Mouse (Mus musculus): ENCODE results near the gene Synm. TPM values are rescaled to one million over a fixed set of nuclear protein-coding genes. Genes with fewer than 3 reads are reported as not detected.

Synm gene
- total RNA-seq, 2 experiments from 2014 or later = 0.07 TPM; not detected in 1

- peak; percentile 43; the same call in 1 of the 2 replicates for ATAC-seq (ENCODE audit: poor library complexity, severe bottlenecking)
Observed at GRCm38 (mm10) chr7:67700846-67701245, 58.7 kb downstream of the Synm start.

DNA sequence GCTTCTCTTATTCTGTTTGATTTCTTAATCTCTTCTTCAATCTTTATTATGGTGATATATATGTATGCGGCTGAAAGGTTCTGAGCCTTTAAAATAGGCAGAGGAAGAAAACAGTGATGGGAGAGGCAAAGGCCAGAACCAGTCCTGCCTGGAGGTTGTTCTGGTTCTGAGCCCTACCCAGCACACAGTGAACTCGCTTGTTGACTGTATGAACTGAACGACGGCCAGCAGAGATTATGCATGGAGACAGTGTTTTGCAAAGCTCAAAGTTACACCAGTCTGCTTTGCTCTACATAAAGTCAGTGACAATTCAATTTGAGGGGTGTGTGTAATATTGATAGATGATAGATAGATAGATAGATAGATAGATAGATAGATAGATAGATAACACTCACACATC lies 60.2 kb downstream of the Synm start:
- no peak for ATAC-seq (ENCODE audit: poor library complexity, severe bottlenecking)

DNA sequence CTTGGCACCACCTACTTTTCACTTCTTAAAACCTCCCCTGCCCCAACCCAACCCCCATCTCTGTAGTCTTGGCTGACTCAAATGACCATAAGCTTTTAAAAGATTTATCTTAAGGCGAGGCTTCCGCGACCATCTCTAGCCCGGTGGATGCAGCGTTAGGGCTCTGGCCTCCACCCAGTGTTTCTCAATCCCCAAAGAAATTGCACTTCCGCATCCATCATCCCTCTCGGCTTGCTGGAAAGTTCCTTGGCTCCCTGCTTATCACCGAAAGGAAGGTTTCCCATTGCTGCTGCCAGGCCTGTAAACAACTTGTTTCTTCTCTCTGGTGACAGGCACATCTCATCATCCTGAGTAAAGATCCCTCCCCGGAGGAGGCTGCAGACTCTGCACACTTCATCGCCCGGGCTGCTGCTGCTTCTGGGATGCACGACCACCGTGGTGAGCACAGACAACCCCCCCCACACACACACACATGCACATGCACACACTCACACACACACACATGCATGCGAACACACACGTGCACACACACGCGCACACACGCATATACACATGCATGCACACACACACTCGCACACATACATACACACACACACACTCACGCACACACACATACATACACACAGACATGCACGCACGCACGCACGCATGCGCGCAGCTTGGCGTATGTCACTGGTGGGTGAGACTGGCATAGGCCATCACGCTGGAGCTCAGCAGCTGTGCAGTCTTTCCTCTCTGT lies 61.5 kb downstream of the Synm start:
- no peak for ATAC-seq (ENCODE audit: poor library complexity, severe bottlenecking)

- ATAC-seq (ENCODE audit: poor library complexity, severe bottlenecking) = no peak
Observed at GRCm38 (mm10) chr7:67695906-67696305, 63.6 kb downstream of the Synm start.

DNA sequence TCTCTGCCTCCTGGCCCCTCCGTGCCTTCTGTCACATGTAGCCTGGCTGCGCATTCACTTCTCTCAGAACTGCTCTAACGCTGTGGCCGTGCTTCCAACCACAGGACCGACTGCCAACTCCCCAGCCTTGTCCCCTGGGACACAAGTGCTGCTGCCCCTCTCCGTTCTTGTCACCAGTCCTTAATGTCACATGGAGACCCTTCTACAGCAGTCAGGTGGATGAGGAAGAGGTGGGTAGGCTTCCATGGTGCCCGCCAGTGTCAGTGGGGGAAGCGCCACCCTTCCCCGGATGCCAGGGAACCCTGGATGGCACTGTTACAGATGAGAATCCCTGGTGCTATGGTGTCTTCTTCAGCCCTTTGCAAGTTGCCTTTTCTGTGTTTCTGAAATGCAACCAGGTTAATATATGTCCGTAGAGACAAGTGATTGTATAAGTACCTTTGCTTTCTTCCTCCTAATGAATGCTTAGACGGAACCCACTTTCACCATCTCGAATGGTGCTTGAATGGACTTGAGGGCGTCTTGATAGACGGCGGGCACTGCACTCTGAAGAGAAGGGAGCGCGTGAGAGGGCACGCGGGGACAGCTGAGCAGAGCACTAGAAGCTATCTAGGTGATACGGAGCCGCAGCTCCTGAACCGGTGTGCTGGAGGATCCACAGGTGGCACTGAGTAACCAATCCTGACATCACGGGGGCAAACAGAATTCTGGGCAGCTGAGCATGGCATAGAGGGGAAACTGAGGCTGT lies 66.6 kb downstream of the Synm start:
- no peak for ATAC-seq (ENCODE audit: poor library complexity, severe bottlenecking)

DNA sequence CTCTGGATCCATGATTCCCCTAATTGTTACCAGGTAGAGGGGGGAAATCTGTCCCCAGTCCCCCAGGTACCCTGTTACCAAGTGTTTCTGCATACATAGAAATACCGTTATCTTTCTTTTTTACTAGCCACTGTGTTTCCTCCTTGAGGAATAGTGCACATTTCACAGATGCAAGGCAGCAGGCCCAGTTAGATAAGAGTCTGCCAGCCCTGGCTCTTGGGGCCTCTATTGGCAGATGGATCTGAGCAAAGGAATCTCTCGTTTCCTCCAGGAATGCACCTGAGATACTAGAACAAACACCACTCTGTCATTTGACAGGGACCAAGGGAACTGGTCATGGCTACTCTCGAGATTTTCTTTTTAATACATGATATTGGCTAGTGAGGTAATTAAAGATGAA lies 67.4 kb downstream of the Synm start:
- ATAC-seq (ENCODE audit: poor library complexity, severe bottlenecking) = no peak

DNA sequence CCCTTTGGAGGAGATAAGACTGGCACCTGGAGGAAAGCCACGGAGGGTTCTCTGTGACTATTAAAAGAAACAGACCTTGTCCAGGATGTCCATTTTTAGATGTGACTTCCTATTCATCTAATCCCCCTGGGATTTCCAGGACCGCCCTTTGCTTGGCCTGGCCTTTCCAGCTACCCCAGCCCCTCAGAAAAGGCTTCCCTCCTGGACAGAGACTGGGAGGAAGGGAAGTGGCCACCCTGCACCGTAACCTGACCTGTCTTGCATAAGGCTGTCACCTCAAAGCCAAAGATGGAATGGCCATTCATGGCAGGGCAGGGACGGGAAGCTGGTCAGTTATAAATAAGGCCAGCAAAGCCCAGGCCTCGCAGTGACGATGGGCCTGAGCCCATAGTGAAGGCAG lies 68.5 kb downstream of the Synm start:
- ATAC-seq (ENCODE audit: poor library complexity, severe bottlenecking) = no peak

DNA sequence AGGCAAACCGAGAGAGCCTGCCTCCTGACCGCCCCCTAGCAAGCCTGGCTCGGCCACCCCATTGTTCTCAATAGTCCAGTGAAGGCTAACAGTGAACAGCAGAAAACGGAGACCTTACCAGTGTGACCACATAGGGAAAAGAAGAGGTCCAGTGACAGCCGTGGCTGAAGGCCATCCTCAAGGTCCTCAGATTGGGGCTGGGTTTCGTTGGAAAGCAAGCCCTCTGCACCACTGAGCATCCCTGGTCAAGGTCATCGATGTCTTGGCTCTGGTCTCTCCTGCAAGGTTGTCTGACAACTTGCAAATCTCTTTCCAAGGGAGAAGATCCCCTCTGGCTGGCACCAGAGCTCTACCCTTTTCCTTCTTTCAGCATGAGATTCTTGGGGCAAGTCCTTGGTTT lies 69.7 kb downstream of the Synm start:
- ATAC-seq (ENCODE audit: poor library complexity, severe bottlenecking) = no peak

- no peak for ATAC-seq (ENCODE audit: poor library complexity, severe bottlenecking)
Observed at GRCm38 (mm10) chr7:67688281-67688680, 71.3 kb downstream of the Synm start.

- ATAC-seq (ENCODE audit: poor library complexity, severe bottlenecking) = no peak
Observed at GRCm38 (mm10) chr7:67686545-67686944, 73.0 kb downstream of the Synm start.

GRCm38 (mm10) chr7:67683006-67683405 lies 76.5 kb downstream of the Synm start:
- ATAC-seq (ENCODE audit: poor library complexity, severe bottlenecking) = no peak

DNA sequence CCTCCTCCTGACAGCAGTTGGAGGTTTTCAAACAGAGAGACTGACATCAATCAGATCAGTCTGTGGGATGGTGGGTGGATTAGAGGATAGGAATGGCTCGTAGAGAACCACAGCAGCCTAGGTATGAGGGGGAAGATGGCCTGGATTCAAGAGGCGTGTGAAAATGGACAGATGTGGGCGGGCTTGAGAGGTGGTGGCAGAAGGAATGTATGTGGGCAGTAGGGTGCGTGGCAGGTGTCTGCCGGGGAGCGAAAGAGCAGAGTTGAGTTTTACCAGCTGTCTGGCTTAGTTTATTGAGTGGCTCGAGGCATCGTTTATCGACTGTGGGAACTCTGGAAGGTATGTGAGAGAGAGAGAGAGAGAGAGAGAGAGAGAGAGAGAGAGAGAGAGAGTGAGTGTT lies 78.5 kb downstream of the Synm start:
- ATAC-seq (ENCODE audit: poor library complexity, severe bottlenecking) = no peak

Other genes starting within 250 kb of the Synm start
- 6.8 and 10.2 TPM in 2 replicates for gene Lrrc28, start 114.5 kb downstream of the Synm start, total RNA-seq (2015)
- gene Lrrc28, start 114.5 kb downstream of the Synm start, total RNA-seq (2017) = 9.0 and 13.0 TPM in 2 replicates
- 0.36 and 1.9 TPM in 2 replicates for gene Ttc23, start 112.3 kb downstream of the Synm start, total RNA-seq (2015)
- gene Ttc23, start 112.3 kb downstream of the Synm start, total RNA-seq (2017) = 0.69 and 2.1 TPM in 2 replicates
- 18.2 and 18.8 TPM in 2 replicates for gene Igf1r, start 193.1 kb upstream of the Synm start, total RNA-seq (2015)
- gene Igf1r, start 193.1 kb upstream of the Synm start, total RNA-seq (2017) = 12.9 and 17.9 TPM in 2 replicates

Measured in megakaryocyte, adult 5-6 weeks (primary cell).